Mouse (Mus musculus) adrenal gland (tissue): ENCODE measurements around the gene Bmp5.

ENCODE experiments used
- intact Hi-C: fragments of 180-260 bp; cut with DNase I; formaldehyde crosslinking; loops from one replicate; pipeline ENCODE4 v1.15.1; 2025

Gene Bmp5

GRCm38 (mm10) chr9:75833189-75833732, 58.1 kb downstream of the Bmp5 start:
- intact Hi-C loops: no loop called here

GRCm38 (mm10) chr9:75839450-75839849, 64.3 kb downstream of the Bmp5 start:
- intact Hi-C loops: no loop called here

GRCm38 (mm10) chr9:75840841-75841240, 65.7 kb downstream of the Bmp5 start:
- intact Hi-C loops: no loop called here

- intact Hi-C loops: no loop called here
Observed at GRCm38 (mm10) chr9:75846010-75846409, 70.8 kb downstream of the Bmp5 start.

GRCm38 (mm10) chr9:75850670-75851228, 75.6 kb downstream of the Bmp5 start:
- intact Hi-C loops: no loop called here

- intact Hi-C loops: no loop called here
Observed at GRCm38 (mm10) chr9:75858161-75858560, 83.0 kb downstream of the Bmp5 start.

GRCm38 (mm10) chr9:75858939-75859338, 83.8 kb downstream of the Bmp5 start:
- intact Hi-C loops: no loop called here

- intact Hi-C loops: no loop called here
Observed at GRCm38 (mm10) chr9:75870332-75871177, 95.4 kb downstream of the Bmp5 start.

- intact Hi-C loops: no loop called here
Observed at GRCm38 (mm10) chr9:75876333-75876732, 101.2 kb downstream of the Bmp5 start.

GRCm38 (mm10) chr9:75883481-75884190, 108.5 kb downstream of the Bmp5 start:
- intact Hi-C loops: no loop called here

- intact Hi-C loops: no loop called here
Observed at GRCm38 (mm10) chr9:75886801-75887544, 111.8 kb downstream of the Bmp5 start.

GRCm38 (mm10) chr9:75896918-75897317, 121.8 kb downstream of the Bmp5 start:
- intact Hi-C loops: no loop called here

- intact Hi-C loops: no loop called here
Observed at GRCm38 (mm10) chr9:75898022-75898421, 122.9 kb downstream of the Bmp5 start.

GRCm38 (mm10) chr9:75901219-75901618, 126.1 kb downstream of the Bmp5 start:
- intact Hi-C loops: loop anchor here (10.0 kb wide), 1 partner anchor 136 kb away; no protein-coding TSS in a partner anchor

GRCm38 (mm10) chr9:75905497-75905896, 130.3 kb downstream of the Bmp5 start:
- intact Hi-C loops: loop anchor here (10.0 kb wide), 1 partner anchor 141 kb away; no protein-coding TSS in a partner anchor

- intact Hi-C loops: no loop called here
Observed at GRCm38 (mm10) chr9:75910112-75910799, 135.1 kb downstream of the Bmp5 start.

- intact Hi-C loops: no loop called here
Observed at GRCm38 (mm10) chr9:75911542-75911941, 136.4 kb downstream of the Bmp5 start.

- intact Hi-C loops: no loop called here
Observed at GRCm38 (mm10) chr9:75916027-75916426, 140.9 kb downstream of the Bmp5 start.

GRCm38 (mm10) chr9:75927196-75927880, 152.2 kb downstream of the Bmp5 start:
- intact Hi-C loops: loop anchor here (10.0 kb wide), 1 partner anchor 67 kb away; no protein-coding TSS in a partner anchor

- intact Hi-C loops: loop anchor here (10.0 kb wide), 1 partner anchor 67 kb away; no protein-coding TSS in a partner anchor
Observed at GRCm38 (mm10) chr9:75928068-75928467, 152.9 kb downstream of the Bmp5 start.
